Mouse (Mus musculus) C2C12 (cell line): ENCODE results near the gene Sgf29.

ENCODE experiments used
- CEBPB ChIP-seq: IDR thresholded peaks from one replicate; pipeline ENCODE4 v1.6.1; 2011; ENCODE audit warnings: low read depth, mild to moderate bottlenecking, control low read depth, moderate library complexity
- CTCF ChIP-seq: IDR thresholded peaks from one replicate; pipeline ENCODE4 v1.5.1; 2011; ENCODE audit not compliant: control insufficient read depth, insufficient read depth, insufficient read length
- FOSL1 ChIP-seq: IDR thresholded peaks from one replicate; pipeline ENCODE4 v1.8.0; 2011; ENCODE audit warnings: mild to moderate bottlenecking, low read length; ENCODE audit not compliant: poor library complexity, insufficient read depth, severe bottlenecking
- MAX ChIP-seq: IDR thresholded peaks from one replicate; pipeline ENCODE4 v1.6.1; 2011; ENCODE audit warnings: mild to moderate bottlenecking, control low read depth
- MYOD1 ChIP-seq: IDR thresholded peaks from one replicate; pipeline ENCODE4 v1.6.1; 2011; ENCODE audit warnings: low read depth; ENCODE audit not compliant: control insufficient read depth, insufficient read length
- MYOG ChIP-seq: IDR thresholded peaks from one replicate; pipeline ENCODE4 v1.6.1; 2011; ENCODE audit not compliant: control insufficient read depth, insufficient read length; ENCODE audit errors: extremely low read depth
- USF1 ChIP-seq: IDR thresholded peaks from one replicate; pipeline ENCODE4 v1.6.1; 2011; ENCODE audit warnings: low read depth, mild to moderate bottlenecking, control low read depth, moderate library complexity

DNA sequence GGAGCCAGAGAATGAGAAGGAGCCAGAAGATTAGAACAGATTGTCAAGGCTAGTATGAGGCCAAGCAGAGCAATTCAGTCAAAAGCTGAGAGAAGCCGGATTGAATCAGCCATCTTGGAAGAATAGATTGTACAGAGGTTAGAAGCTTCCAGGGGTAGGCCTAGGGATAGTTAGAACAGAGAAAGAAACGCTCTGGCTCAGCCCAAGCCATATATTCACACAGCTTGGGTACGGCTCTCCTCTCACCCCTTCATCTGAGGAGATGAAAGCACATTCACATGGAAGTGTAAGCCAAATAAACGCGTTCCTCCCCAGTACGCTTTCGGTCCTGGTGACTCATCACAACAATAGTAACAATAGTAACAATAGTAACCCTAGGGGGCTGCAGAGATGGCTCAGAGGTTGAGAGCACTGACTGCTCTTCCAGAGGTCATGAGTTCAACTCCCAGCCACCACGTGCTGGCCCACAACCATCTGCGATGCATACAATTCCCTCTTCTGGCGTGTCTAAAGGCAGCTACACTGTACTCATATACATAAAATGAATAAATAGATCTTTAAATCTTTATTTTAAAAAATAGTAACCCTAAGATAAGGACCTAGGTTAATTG, 45.4 kb downstream of the Sgf29 start:
- TF ChIP-seq CTCF (no peak), MAX (peak; percentile 38), USF1 (peak; percentile 19), CEBPB (no peak), MYOG (no peak), MYOD1 (no peak), FOSL1 (no peak)
